Mouse (Mus musculus): Measurements from ENCODE around the gene Ugt2b1. TPM values are rescaled to one million over a fixed set of nuclear protein-coding genes. Genes with fewer than 3 reads are reported as not detected.

Gene Ugt2b1
- polyA plus RNA-seq, 1 experiment from 2014 or later, result not detected

GRCm38 (mm10) chr5:86887081-86887480, 39.2 kb downstream of the Ugt2b1 start:
- Histone ChIP-seq H3K4me2 (replicated peaks) (no peak overlapping the region), H3K9ac (replicated peaks) (no peak overlapping the region), H3K27ac (replicated peaks) (no peak overlapping the region), H3K27me3 (no peaks in the 10 kb centered on the region), H3K9me3 (no peaks in the 10 kb centered on the region), H3K4me3 (no peak overlapping the region), H3K4me1 (no peaks in the 10 kb centered on the region), H3K36me3 (no peaks in the 10 kb centered on the region)
- 98% methylated on average over 1 of the region's 1 CpGs for whole genome bisulfite sequencing
- no peak for ATAC-seq (replicated peaks)

GRCm38 (mm10) chr5:86886620-86887019, 39.7 kb downstream of the Ugt2b1 start:
- no peak for ATAC-seq (replicated peaks)

GRCm38 (mm10) chr5:86871877-86872276, 54.5 kb downstream of the Ugt2b1 start:
- Histone ChIP-seq H3K4me2 (replicated peaks) (no peak overlapping the region), H3K27ac (replicated peaks) (no peak overlapping the region), H3K27me3 (no peaks in the 10 kb centered on the region), H3K36me3 (no peaks in the 10 kb centered on the region), H3K4me1 (no peaks in the 10 kb centered on the region), H3K9me3 (no peaks in the 10 kb centered on the region), H3K4me3 (no peak overlapping the region), H3K9ac (replicated peaks) (no peak overlapping the region)
- 54% methylated on average over 1 of the region's 1 CpGs for WGBS
- ATAC-seq (replicated peaks), result no peak

More at GRCm38 (mm10) chr5:86886620-86887019, 39.7 kb downstream of the Ugt2b1 start:
- Histone ChIP-seq H3K9me3 (no peaks in the 10 kb centered on the region), H3K4me3 (no peak overlapping the region), H3K27me3 (no peaks in the 10 kb centered on the region), H3K4me2 (replicated peaks) (no peak overlapping the region), H3K4me1 (no peaks in the 10 kb centered on the region), H3K36me3 (no peaks in the 10 kb centered on the region), H3K9ac (replicated peaks) (no peak overlapping the region), H3K27ac (replicated peaks) (no peak overlapping the region)
- 53% methylated on average over 3 of the region's 3 CpGs for WGBS

Other genes starting within 250 kb of the Ugt2b1 start
- gene Tmprss11e, start 180.7 kb downstream of the Ugt2b1 start, polyA plus RNA-seq (2015; fragmentation: Nextera tagmentation; extraction: Ambion mirVana), result not detected in 2 replicates
- gene Ythdc1, start 122.3 kb downstream of the Ugt2b1 start, polyA plus RNA-seq (2015; fragmentation: Nextera tagmentation; extraction: Ambion mirVana), result 40.6 and 43.1 TPM in 2 replicates
- gene Ugt2b34, start 19.6 kb downstream of the Ugt2b1 start, polyA plus RNA-seq (2015; fragmentation: Nextera tagmentation; extraction: Ambion mirVana), result not detected in 2 replicates
- gene Ugt2b35, start 74.3 kb upstream of the Ugt2b1 start, polyA plus RNA-seq (2015; fragmentation: Nextera tagmentation; extraction: Ambion mirVana), result not detected in 2 replicates
- gene Ugt2b36, start 166.0 kb upstream of the Ugt2b1 start, polyA plus RNA-seq (2015; fragmentation: Nextera tagmentation; extraction: Ambion mirVana), result 0.09 TPM in 1 of 2 replicates, not detected in the other
- gene Ugt2b5, start 213.8 kb upstream of the Ugt2b1 start, polyA plus RNA-seq (2015; fragmentation: Nextera tagmentation; extraction: Ambion mirVana), result not detected in 2 replicates